ENCODE assay signal across 25 mouse cellular contexts in the genomic region with DNA sequence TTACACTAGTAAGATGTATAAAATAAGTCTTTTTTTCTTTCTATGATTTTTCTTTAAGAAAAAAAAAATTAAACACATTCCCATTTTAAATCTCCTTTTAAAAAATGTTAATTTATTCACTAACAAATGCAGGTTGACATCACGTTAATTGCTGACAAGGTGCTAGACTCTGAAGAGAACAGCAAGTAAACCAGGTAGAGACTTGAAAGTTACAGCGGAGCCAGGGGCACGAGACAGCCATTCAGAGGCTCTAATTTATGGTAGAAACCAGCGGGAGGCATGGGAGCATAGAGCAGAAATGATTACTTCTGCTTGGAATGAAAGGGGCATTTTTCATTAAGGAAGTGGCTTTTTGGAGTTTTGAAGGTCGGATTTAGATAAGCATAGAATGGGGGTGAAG.
A peak's percentile ranks its signal among the peaks of the same experiment; 100 is the strongest.
DNase-seq lines count a peak whose midpoint lies in the region; ATAC-seq and TF ChIP-seq lines count a peak whose summit lies in the region.
"Had no signal": no experiment of that assay in that cellular context is flagged by ENCODE, and none has a peak within 500 bp of the region (broad histone marks: within the 10 kb centered on the region; RNA-seq: fewer than 3 reads in every experiment).

No protein-coding gene starts in this region.

- peak; percentile 61 for DNase-seq in brain, embryonic 14.5 days (ENCODE audit: low read depth)
- DNase-seq in limb, embryonic 10.5 days (ENCODE audit: low spot score): peak; percentile 26
- DNase-seq in ovary, postnatal 14 days (ENCODE audit: low spot score): no peak
- DNase-seq: adrenal gland, adult 2 months; adrenal gland, postnatal 14 days; cerebellum, adult 11-12 months; cerebellum, adult 8-10 months; cerebellum, postnatal 10 days; cerebellum, postnatal 36 days; embryo, embryonic 11 days; gastrocnemius, postnatal 25 days; heart, postnatal 10 days; heart, postnatal 4 days; kidney, adult 11 months; kidney, adult 8-10 months had no signal

- peak; percentile 75 for ATAC-seq in forebrain, embryonic 15.5 days (replicated peaks)
- no peak for ATAC-seq in forebrain, embryonic 12.5 days (ENCODE audit: low FRiP score)
- ATAC-seq in forebrain, embryonic 16.5 days: peak; percentile 81
- ATAC-seq: CD4-positive, CD25-positive, alpha-beta regulatory T cell, adult 4 months had no signal

- H3K36me3 ChIP-seq in forebrain, embryonic 15.5 days: no peaks in the 10 kb centered on the region
- H3K36me3 ChIP-seq in forebrain, embryonic 12.5 days (replicated peaks): no peaks in the 10 kb centered on the region
- H3K36me3 ChIP-seq in forebrain, embryonic 16.5 days (ENCODE audit: control insufficient read depth, insufficient read depth): no peaks in the 10 kb centered on the region
- no peaks in the 10 kb centered on the region for H3K36me3 ChIP-seq in limb, embryonic 10.5 days
- H3K36me3 ChIP-seq: embryonic facial prominence, embryonic 10.5 days; embryonic facial prominence, embryonic 13.5 days; heart, embryonic 12.5 days; heart, embryonic 15.5 days had no signal

- H3K9ac ChIP-seq in forebrain, embryonic 15.5 days (replicated peaks): no peak overlapping the region
- no peak overlapping the region for H3K9ac ChIP-seq in forebrain, embryonic 12.5 days
- no peak overlapping the region for H3K9ac ChIP-seq in forebrain, embryonic 16.5 days (replicated peaks; ENCODE audit: low read depth, low read length)
- H3K9ac ChIP-seq: embryonic facial prominence, embryonic 13.5 days; heart, embryonic 12.5 days; heart, embryonic 15.5 days; hindbrain, embryonic 14.5 days had no signal

- no peak overlapping the region for H3K4me3 ChIP-seq in forebrain, embryonic 15.5 days
- no peak overlapping the region for H3K4me3 ChIP-seq in forebrain, embryonic 12.5 days (replicated peaks)
- no peak overlapping the region for H3K4me3 ChIP-seq in forebrain, embryonic 16.5 days (replicated peaks; ENCODE audit: low read length)
- no peak overlapping the region for H3K4me3 ChIP-seq in limb, embryonic 10.5 days
- H3K4me3 ChIP-seq: embryonic facial prominence, embryonic 10.5 days; embryonic facial prominence, embryonic 13.5 days; erythroblast, embryonic 14.5 days; heart, embryonic 12.5 days; heart, embryonic 15.5 days had no signal

- WGBS in forebrain, embryonic 15.5 days: 33% methylated on average over 5 of the region's 5 CpGs
- 54% methylated on average over 5 of the region's 5 CpGs for WGBS in forebrain, embryonic 12.5 days
- WGBS in forebrain, embryonic 16.5 days: 34% methylated on average over 5 of the region's 5 CpGs
- 45% methylated on average over 5 of the region's 5 CpGs for WGBS in limb, embryonic 10.5 days

- H3K9me3 ChIP-seq in forebrain, embryonic 15.5 days: no peaks in the 10 kb centered on the region
- H3K9me3 ChIP-seq in forebrain, embryonic 12.5 days: no peaks in the 10 kb centered on the region
- H3K9me3 ChIP-seq in forebrain, embryonic 16.5 days (ENCODE audit: control insufficient read depth, low read length): no peaks in the 10 kb centered on the region
- H3K9me3 ChIP-seq in limb, embryonic 10.5 days (replicated peaks): no peaks in the 10 kb centered on the region
- H3K9me3 ChIP-seq: embryonic facial prominence, embryonic 10.5 days; embryonic facial prominence, embryonic 13.5 days; heart, embryonic 12.5 days; heart, embryonic 15.5 days had no signal

- no peak for TF ChIP-seq CTCF in brain, embryonic 14.5 days (IDR thresholded peaks at IDR 0.05; ENCODE audit: borderline replicate concordance, extremely low read depth, insufficient read depth, insufficient read length)

- no peaks in the 10 kb centered on the region for H3K27me3 ChIP-seq in forebrain, embryonic 15.5 days
- no peaks in the 10 kb centered on the region for H3K27me3 ChIP-seq in forebrain, embryonic 12.5 days
- H3K27me3 ChIP-seq in forebrain, embryonic 16.5 days (replicated peaks; ENCODE audit: control insufficient read depth, insufficient read depth, low read length): no peaks in the 10 kb centered on the region
- no peaks in the 10 kb centered on the region for H3K27me3 ChIP-seq in limb, embryonic 10.5 days (ENCODE audit: low read depth, poor library complexity, severe bottlenecking)
- H3K27me3 ChIP-seq: embryonic facial prominence, embryonic 13.5 days; heart, embryonic 12.5 days; heart, embryonic 15.5 days had no signal

- TF ChIP-seq POLR2A in brain, embryonic 14.5 days (IDR thresholded peaks at IDR 0.05; ENCODE audit: borderline replicate concordance, extremely low read depth, insufficient read depth, insufficient read length, poor library complexity, severe bottlenecking): no peak

- H3K4me1 ChIP-seq in forebrain, embryonic 15.5 days: no peaks in the 10 kb centered on the region
- no peaks in the 10 kb centered on the region for H3K4me1 ChIP-seq in forebrain, embryonic 12.5 days
- H3K4me1 ChIP-seq in forebrain, embryonic 16.5 days (replicated peaks; ENCODE audit: control insufficient read depth, insufficient read depth, low read length): peaks cover 3% of the 10 kb centered on the region
- peaks cover 12% of the 10 kb centered on the region for H3K4me1 ChIP-seq in limb, embryonic 10.5 days
- H3K4me1 ChIP-seq: embryonic facial prominence, embryonic 13.5 days; heart, embryonic 12.5 days; heart, embryonic 15.5 days had no signal

- no peak overlapping the region for H3K27ac ChIP-seq in forebrain, embryonic 15.5 days (replicated peaks)
- no peak overlapping the region for H3K27ac ChIP-seq in forebrain, embryonic 12.5 days
- no peak overlapping the region for H3K27ac ChIP-seq in forebrain, embryonic 16.5 days (ENCODE audit: low read length)
- H3K27ac ChIP-seq in limb, embryonic 10.5 days: no peak overlapping the region
- H3K27ac ChIP-seq: embryonic facial prominence, embryonic 10.5 days; embryonic facial prominence, embryonic 13.5 days; heart, embryonic 15.5 days; hindbrain, embryonic 14.5 days had no signal

- no peak overlapping the region for H3K4me2 ChIP-seq in forebrain, embryonic 15.5 days (replicated peaks)
- H3K4me2 ChIP-seq in forebrain, embryonic 12.5 days: no peak overlapping the region
- no peak overlapping the region for H3K4me2 ChIP-seq in forebrain, embryonic 16.5 days (ENCODE audit: low read length)
- H3K4me2 ChIP-seq: embryonic facial prominence, embryonic 13.5 days; heart, embryonic 12.5 days; heart, embryonic 15.5 days; hindbrain, embryonic 14.5 days had no signal
